Mouse (Mus musculus): Measurements from ENCODE around the gene Mcm2. TPM values are rescaled to one million over a fixed set of nuclear protein-coding genes. Genes with fewer than 3 reads are reported as not detected.

Gene Mcm2
- polyA plus RNA-seq, 1 experiment = 126 TPM

- no peaks in the 10 kb centered on the region for H3K79me2 ChIP-seq (ENCODE audit: control insufficient read depth, insufficient read depth)
- no peak for TF ChIP-seq USF1 (IDR thresholded peaks at IDR 0.05; ENCODE audit: low read depth)
- no peak for TF ChIP-seq FOSL1 (IDR thresholded peaks at IDR 0.05; ENCODE audit: insufficient read depth, low read length, poor library complexity, severe bottlenecking)
- no peak for TF ChIP-seq CTCF (IDR thresholded peaks at IDR 0.05; ENCODE audit: control insufficient read depth, insufficient read depth, insufficient read length)
- TF ChIP-seq MYOG (IDR thresholded peaks at IDR 0.05; ENCODE audit: control insufficient read depth, extremely low read depth, insufficient read length) = no peak
- no peak for TF ChIP-seq MAX (IDR thresholded peaks at IDR 0.05)
- no peak for TF ChIP-seq CEBPB (IDR thresholded peaks at IDR 0.05; ENCODE audit: low read depth)
- TF ChIP-seq MYOD1 (IDR thresholded peaks at IDR 0.05; ENCODE audit: control insufficient read depth, insufficient read length, low read depth) = no peak
- H3K79me3 ChIP-seq (ENCODE audit: low read depth) = no peaks in the 10 kb centered on the region
- peak overlapping the region; percentile 85 for H3ac ChIP-seq (ENCODE audit: control insufficient read depth, insufficient read length, low read depth)
- H3K36me3 ChIP-seq (ENCODE audit: control insufficient read depth, insufficient read depth) = no peaks in the 10 kb centered on the region
- peak overlapping the region; percentile 87 for H3K4me3 ChIP-seq (ENCODE audit: insufficient read depth, poor library complexity, severe bottlenecking)
- no peaks in the 10 kb centered on the region for H3K27me3 ChIP-seq (ENCODE audit: control insufficient read depth, insufficient read depth, insufficient read length)
These were observed 57.1 kb downstream of the Mcm2 start for GRCm38 (mm10) chr6:88841514-88841780.

- TF ChIP-seq CEBPB (IDR thresholded peaks at IDR 0.05; ENCODE audit: low read depth) = no peak
- no peak for TF ChIP-seq MYOG (IDR thresholded peaks at IDR 0.05; ENCODE audit: control insufficient read depth, extremely low read depth, insufficient read length)
- no peak for TF ChIP-seq MYOD1 (IDR thresholded peaks at IDR 0.05; ENCODE audit: control insufficient read depth, insufficient read length, low read depth)
- Histone ChIP-seq H3K27me3 (ENCODE audit: control insufficient read depth, insufficient read depth, insufficient read length) (no peaks in the 10 kb centered on the region), H3K79me2 (ENCODE audit: control insufficient read depth, insufficient read depth) (no peaks in the 10 kb centered on the region), H3ac (ENCODE audit: control insufficient read depth, insufficient read length, low read depth) (peak overlapping the region; percentile 85), H3K36me3 (ENCODE audit: control insufficient read depth, insufficient read depth) (no peaks in the 10 kb centered on the region), H3K4me3 (ENCODE audit: insufficient read depth, poor library complexity, severe bottlenecking) (peak overlapping the region; percentile 87), H3K79me3 (ENCODE audit: low read depth) (no peaks in the 10 kb centered on the region)
These were observed 57.6 kb downstream of the Mcm2 start for GRCm38 (mm10) chr6:88840791-88841513.

GRCm38 (mm10) chr6:88840211-88840610 is 58.4 kb downstream of the Mcm2 start:
- H3K79me2 ChIP-seq (ENCODE audit: control insufficient read depth, insufficient read depth) = no peaks in the 10 kb centered on the region
- no peaks in the 10 kb centered on the region for H3K27me3 ChIP-seq (ENCODE audit: control insufficient read depth, insufficient read depth, insufficient read length)
- no peaks in the 10 kb centered on the region for H3K36me3 ChIP-seq (ENCODE audit: control insufficient read depth, insufficient read depth)
- no peak for TF ChIP-seq CTCF (IDR thresholded peaks at IDR 0.05; ENCODE audit: control insufficient read depth, insufficient read depth, insufficient read length)
- TF ChIP-seq FOSL1 (IDR thresholded peaks at IDR 0.05; ENCODE audit: insufficient read depth, low read length, poor library complexity, severe bottlenecking) = no peak
- TF ChIP-seq MYOD1 (IDR thresholded peaks at IDR 0.05; ENCODE audit: control insufficient read depth, insufficient read length, low read depth) = no peak
- TF ChIP-seq USF1 (IDR thresholded peaks at IDR 0.05; ENCODE audit: low read depth) = no peak
- no peak for TF ChIP-seq MAX (IDR thresholded peaks at IDR 0.05)
- TF ChIP-seq CEBPB (IDR thresholded peaks at IDR 0.05; ENCODE audit: low read depth) = no peak
- TF ChIP-seq MYOG (IDR thresholded peaks at IDR 0.05; ENCODE audit: control insufficient read depth, extremely low read depth, insufficient read length) = no peak
- peak overlapping the region; percentile 87 for H3K4me3 ChIP-seq (ENCODE audit: insufficient read depth, poor library complexity, severe bottlenecking)
- no peak overlapping the region for H3ac ChIP-seq (ENCODE audit: control insufficient read depth, insufficient read length, low read depth)
- no peaks in the 10 kb centered on the region for H3K79me3 ChIP-seq (ENCODE audit: low read depth)

- Histone ChIP-seq H3K4me3 (ENCODE audit: insufficient read depth, poor library complexity, severe bottlenecking) (no peak overlapping the region), H3K79me2 (ENCODE audit: control insufficient read depth, insufficient read depth) (no peaks in the 10 kb centered on the region)
These were observed 59.2 kb downstream of the Mcm2 start for GRCm38 (mm10) chr6:88839135-88839970.

GRCm38 (mm10) chr6:88838613-88839012 is 60.0 kb downstream of the Mcm2 start:
- Histone ChIP-seq H3ac (ENCODE audit: control insufficient read depth, insufficient read length, low read depth) (no peak overlapping the region), H3K4me3 (ENCODE audit: insufficient read depth, poor library complexity, severe bottlenecking) (no peak overlapping the region), H3K79me3 (ENCODE audit: low read depth) (no peaks in the 10 kb centered on the region), H3K79me2 (ENCODE audit: control insufficient read depth, insufficient read depth) (no peaks in the 10 kb centered on the region), H3K36me3 (ENCODE audit: control insufficient read depth, insufficient read depth) (no peaks in the 10 kb centered on the region), H3K27me3 (ENCODE audit: control insufficient read depth, insufficient read depth, insufficient read length) (no peaks in the 10 kb centered on the region)
- no peak for TF ChIP-seq MYOD1 (IDR thresholded peaks at IDR 0.05; ENCODE audit: control insufficient read depth, insufficient read length, low read depth)
- TF ChIP-seq CTCF (IDR thresholded peaks at IDR 0.05; ENCODE audit: control insufficient read depth, insufficient read depth, insufficient read length) = no peak
- TF ChIP-seq MYOG (IDR thresholded peaks at IDR 0.05; ENCODE audit: control insufficient read depth, extremely low read depth, insufficient read length) = no peak
- no peak for TF ChIP-seq USF1 (IDR thresholded peaks at IDR 0.05; ENCODE audit: low read depth)
- TF ChIP-seq FOSL1 (IDR thresholded peaks at IDR 0.05; ENCODE audit: insufficient read depth, low read length, poor library complexity, severe bottlenecking) = no peak
- no peak for TF ChIP-seq CEBPB (IDR thresholded peaks at IDR 0.05; ENCODE audit: low read depth)
- no peak for TF ChIP-seq MAX (IDR thresholded peaks at IDR 0.05)

More at GRCm38 (mm10) chr6:88839135-88839970, 59.2 kb downstream of the Mcm2 start:
- no peak overlapping the region for H3ac ChIP-seq (ENCODE audit: control insufficient read depth, insufficient read length, low read depth)
- no peaks in the 10 kb centered on the region for H3K36me3 ChIP-seq (ENCODE audit: control insufficient read depth, insufficient read depth)
- TF ChIP-seq FOSL1 (IDR thresholded peaks at IDR 0.05; ENCODE audit: insufficient read depth, low read length, poor library complexity, severe bottlenecking) = no peak
- no peak for TF ChIP-seq MYOG (IDR thresholded peaks at IDR 0.05; ENCODE audit: control insufficient read depth, extremely low read depth, insufficient read length)
- TF ChIP-seq USF1 (IDR thresholded peaks at IDR 0.05; ENCODE audit: low read depth) = no peak
- no peak for TF ChIP-seq MAX (IDR thresholded peaks at IDR 0.05)
- TF ChIP-seq MYOD1 (IDR thresholded peaks at IDR 0.05; ENCODE audit: control insufficient read depth, insufficient read length, low read depth) = no peak
- no peak for TF ChIP-seq CEBPB (IDR thresholded peaks at IDR 0.05; ENCODE audit: low read depth)
- no peak for TF ChIP-seq CTCF (IDR thresholded peaks at IDR 0.05; ENCODE audit: control insufficient read depth, insufficient read depth, insufficient read length)
- H3K79me3 ChIP-seq (ENCODE audit: low read depth) = no peaks in the 10 kb centered on the region
- H3K27me3 ChIP-seq (ENCODE audit: control insufficient read depth, insufficient read depth, insufficient read length) = no peaks in the 10 kb centered on the region

Data from C2C12 (cell line).